Mouse (Mus musculus) liver, adult 2 months (tissue): ENCODE measurements around the gene Gak. TPM values are rescaled to one million over a fixed set of nuclear protein-coding genes. Genes with fewer than 3 reads are reported as not detected.
A peak's percentile ranks its signal among the peaks of the same experiment; 100 is the strongest.

Experiments used
- DNase-seq: peaks from one replicate; pipeline ENCODE4 v3.0.0-alpha.2; 2011; ENCODE audit warnings: low read depth, low spot score; ENCODE audit errors: extremely low read depth
- H3K27ac ChIP-seq: fragments of 200-500 bp; replicated peaks from 2 replicates; pipeline ENCODE4 v1.5.1; 2012; ENCODE audit warnings: low read depth, mild to moderate bottlenecking, control low read depth, inconsistent platforms, low read length; ENCODE audit not compliant: insufficient read depth
- H3K27me3 ChIP-seq: fragments of 200-500 bp; 2 replicates; pipeline ENCODE4 v1.6.1; 2012; ENCODE audit warnings: mild to moderate bottlenecking, moderate library complexity, low read length, inconsistent platforms; ENCODE audit not compliant: control insufficient read depth, insufficient read depth
- H3K36me3 ChIP-seq: fragments of 200-500 bp; 2 replicates; pipeline ENCODE4 v1.6.1; 2012; ENCODE audit warnings: low read length, inconsistent platforms; ENCODE audit not compliant: control insufficient read depth, insufficient read depth
- H3K4me1 ChIP-seq: fragments of 200-500 bp; 2 replicates; pipeline ENCODE4 v1.6.1; 2011; ENCODE audit warnings: low read length; ENCODE audit not compliant: control insufficient read depth, insufficient read depth
- H3K4me3 ChIP-seq: fragments of 200-500 bp; 2 replicates; pipeline ENCODE4 v1.5.1; 2011; ENCODE audit warnings: low read depth, mild to moderate bottlenecking, control low read depth, low read length, moderate library complexity; ENCODE audit not compliant: insufficient read depth
- H3K79me2 ChIP-seq: fragments of 200-500 bp; 2 replicates; pipeline ENCODE4 v1.6.1; 2012; ENCODE audit warnings: inconsistent platforms, mild to moderate bottlenecking, low read length, moderate library complexity; ENCODE audit not compliant: control insufficient read depth, insufficient read depth
- H3K9ac ChIP-seq: fragments of 200-500 bp; 2 replicates; pipeline ENCODE4 v1.6.1; 2012; ENCODE audit warnings: low read depth, mild to moderate bottlenecking, control low read depth, inconsistent platforms, low read length
- CTCF ChIP-seq: fragments of 200-500 bp; IDR thresholded peaks from 2 replicates; pipeline ENCODE4 v1.5.1; 2011; ENCODE audit warnings: low read depth, low read length, control low read depth
- POLR2A ChIP-seq: fragments of 200-500 bp; IDR thresholded peaks from 2 replicates; pipeline ENCODE4 v1.6.1; 2011; ENCODE audit warnings: low read length, control low read depth; ENCODE audit not compliant: insufficient read depth; ENCODE audit errors: extremely low read depth
- WGBS: fragments of 180-500 bp; shearing (Covaris S2); methylation state at CpG from one replicate; pipeline ENCODE4 v1.1.7; 2018; 5-methylcytosine and 5-hydroxymethylcytosine counted together
- polyA plus RNA-seq: library from polyadenylated mRNA; depleted of rRNA; stranded (reverse); fragments of >200 nt; gene quantifications from 2 replicates; pipeline ENCODE4 v1.2.3, GENCODE M21; 2012
- total RNA-seq: library from RNA; depleted of rRNA; stranded (reverse); fragments of >200 nt; gene quantifications from 2 replicates; pipeline ENCODE4 v1.2.3, GENCODE M21; 2014

Gene Gak
- total and polyA plus RNA-seq, 2 experiments = 32.7 to 54.7 TPM

- Histone ChIP-seq H3K4me3 (peak overlapping the region; percentile 81), H3K9ac (peak overlapping the region; percentile 93), H3K27me3 (no peaks in the 10 kb centered on the region), H3K4me1 (peaks cover 27% of the 10 kb centered on the region), H3K27ac (peak overlapping the region; percentile 92), H3K79me2 (peaks cover 5% of the 10 kb centered on the region; the same call in 1 of the 2 replicates), H3K36me3 (no peaks in the 10 kb centered on the region; the same call in 1 of the 2 replicates)
- DNase-seq = no peak
- TF ChIP-seq POLR2A = no peak
- TF ChIP-seq CTCF = no peak
- 5% methylated on average over 3 of the region's 3 CpGs for WGBS
Measured at GRCm38 (mm10) chr5:108668387-108668932, 38.9 kb upstream of the Gak start.

- Histone ChIP-seq H3K4me3 (no peak overlapping the region), H3K9ac (no peak overlapping the region), H3K4me1 (peaks cover 19% of the 10 kb centered on the region), H3K79me2 (no peaks in the 10 kb centered on the region), H3K27ac (no peak overlapping the region), H3K36me3 (no peaks in the 10 kb centered on the region; the same call in 1 of the 2 replicates), H3K27me3 (no peaks in the 10 kb centered on the region)
- DNase-seq = no peak
- TF ChIP-seq POLR2A = no peak
- no peak for TF ChIP-seq CTCF
- WGBS = 79% methylated on average over 2 of the region's 2 CpGs
Measured at GRCm38 (mm10) chr5:108667370-108667769, 37.8 kb upstream of the Gak start.

- TF ChIP-seq POLR2A = no peak
- TF ChIP-seq CTCF = no peak
- DNase-seq = no peak
- no peak overlapping the region for H3K9ac ChIP-seq
- WGBS = 62% methylated on average over 3 of the region's 3 CpGs
- H3K4me3 ChIP-seq = no peak overlapping the region
- no peaks in the 10 kb centered on the region for H3K36me3 ChIP-seq
- H3K27me3 ChIP-seq = no peaks in the 10 kb centered on the region
- peaks cover 12% of the 10 kb centered on the region for H3K4me1 ChIP-seq
- H3K27ac ChIP-seq = no peak overlapping the region
- no peaks in the 10 kb centered on the region for H3K79me2 ChIP-seq
Measured at GRCm38 (mm10) chr5:108665066-108665465, 35.5 kb upstream of the Gak start.

GRCm38 (mm10) chr5:108662772-108663171 is 33.2 kb upstream of the Gak start:
- Histone ChIP-seq H3K4me1 (peaks cover 18% of the 10 kb centered on the region), H3K27me3 (no peaks in the 10 kb centered on the region), H3K9ac (no peak overlapping the region), H3K4me3 (no peak overlapping the region), H3K79me2 (peaks cover 17% of the 10 kb centered on the region), H3K36me3 (no peaks in the 10 kb centered on the region), H3K27ac (no peak overlapping the region)
- no peak for DNase-seq
- TF ChIP-seq POLR2A (no peak), CTCF (no peak)
- WGBS = 76% methylated on average over 4 of the region's 4 CpGs

GRCm38 (mm10) chr5:108660632-108661268 is 31.2 kb upstream of the Gak start:
- Histone ChIP-seq H3K36me3 (peaks cover 2% of the 10 kb centered on the region; the same call in 1 of the 2 replicates), H3K27ac (peak overlapping the region; percentile 80), H3K27me3 (no peaks in the 10 kb centered on the region), H3K4me1 (peaks cover 18% of the 10 kb centered on the region), H3K79me2 (peaks cover 17% of the 10 kb centered on the region), H3K9ac (peak overlapping the region; percentile 85), H3K4me3 (peak overlapping the region; percentile 84)
- DNase-seq = peak; percentile 71
- WGBS = 21% methylated on average over 36 of the region's 36 CpGs
- TF ChIP-seq POLR2A (peak; percentile 83; the same call in 1 of the 2 replicates), CTCF (no peak)
